Mouse (Mus musculus): ENCODE results near the gene Kif2c.

Kif2c gene

GRCm38 (mm10) chr4:117133817-117134600 is 48.4 kb downstream of the Kif2c start, which contains the start of gene Plk3:
Gene Plk3 (minus strand): TSS chr4:117133963.
- DNase-seq, result peak; percentile 99

- no peak for DNase-seq
Measured at GRCm38 (mm10) chr4:117133366-117133796, 49.1 kb downstream of the Kif2c start.

DNA sequence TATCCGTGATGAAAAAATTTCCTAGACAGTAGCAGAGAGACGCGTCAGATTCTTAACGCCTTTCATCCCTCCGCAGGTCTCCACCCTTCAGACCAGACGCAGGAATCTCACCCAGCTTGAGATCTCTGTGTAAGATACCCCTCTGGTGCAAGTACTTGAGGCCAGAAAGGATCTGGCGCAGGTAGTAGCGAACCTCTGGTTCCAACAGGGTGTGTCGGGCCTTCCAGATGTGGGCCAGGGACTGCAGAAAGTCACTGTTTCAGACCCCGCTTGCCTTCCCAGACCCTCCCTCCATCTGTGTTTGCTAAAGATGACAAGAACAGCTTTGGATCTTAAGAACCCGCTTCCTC is 49.7 kb downstream of the Kif2c start:
- no peak for DNase-seq

DNA sequence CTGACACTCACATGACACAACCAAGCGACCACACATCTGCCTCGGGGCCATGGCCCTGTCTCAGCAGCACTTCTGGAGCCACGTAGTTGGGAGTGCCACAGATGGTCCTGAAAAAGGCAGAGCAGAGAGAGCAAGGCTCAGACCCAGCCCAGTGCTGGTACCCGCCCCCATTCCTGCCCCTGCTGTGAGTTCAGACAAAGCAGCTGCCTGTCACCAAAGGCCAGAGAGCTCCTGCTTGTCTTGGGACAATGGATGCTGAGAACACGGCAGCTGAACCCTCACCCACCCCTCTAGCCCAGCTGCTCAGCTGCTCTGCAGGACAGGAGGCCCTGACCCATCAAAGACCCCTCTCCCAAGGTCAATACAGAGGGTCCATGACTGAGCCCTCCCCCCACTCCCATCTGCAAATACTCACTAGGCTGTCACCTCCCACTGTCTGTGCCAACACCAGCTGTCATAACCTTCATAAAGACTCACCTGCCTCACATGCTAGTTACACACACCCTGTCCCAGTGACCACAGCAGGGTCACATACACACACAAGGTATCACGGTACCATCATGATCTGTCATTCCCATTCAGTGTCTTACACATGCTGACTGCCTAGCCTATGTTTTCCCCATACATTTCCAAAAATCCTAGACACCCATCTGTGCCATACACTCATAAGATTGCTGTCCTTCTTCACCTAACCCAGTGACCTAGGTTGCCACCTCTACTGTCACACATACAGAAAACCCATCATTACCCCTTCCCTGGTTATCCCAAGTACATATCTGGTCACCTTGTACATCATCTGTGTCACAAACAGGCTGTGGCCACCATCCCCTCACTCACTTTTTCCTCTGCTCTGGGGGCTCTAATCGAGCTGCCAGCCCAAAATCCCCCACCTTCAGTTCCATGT is 50.3 kb downstream of the Kif2c start:
- no peak for DNase-seq

DNA sequence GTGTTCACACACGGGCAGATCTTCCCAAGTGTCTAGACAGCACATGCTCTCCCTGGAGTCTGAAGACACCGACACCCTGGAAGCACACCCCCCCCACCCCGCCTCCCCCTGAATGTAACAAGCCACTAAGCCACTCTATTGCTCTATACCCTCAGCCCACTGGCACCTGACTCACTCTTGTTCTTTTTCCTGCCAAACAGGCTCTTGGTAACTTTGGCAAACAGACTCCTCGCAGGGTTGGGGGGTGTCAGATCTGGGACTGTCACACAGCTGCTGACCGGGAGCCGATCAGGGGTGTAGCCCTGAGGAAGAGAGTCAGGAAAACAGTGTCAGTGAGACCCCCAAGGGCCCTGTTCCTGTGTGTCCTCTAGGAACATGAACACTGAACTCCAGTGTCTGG is 51.2 kb downstream of the Kif2c start:
- no peak for DNase-seq

GRCm38 (mm10) chr4:117130790-117131189 is 51.6 kb downstream of the Kif2c start:
- no peak for DNase-seq

GRCm38 (mm10) chr4:117127991-117128686 is 54.3 kb downstream of the Kif2c start:
- no peak for DNase-seq

DNA sequence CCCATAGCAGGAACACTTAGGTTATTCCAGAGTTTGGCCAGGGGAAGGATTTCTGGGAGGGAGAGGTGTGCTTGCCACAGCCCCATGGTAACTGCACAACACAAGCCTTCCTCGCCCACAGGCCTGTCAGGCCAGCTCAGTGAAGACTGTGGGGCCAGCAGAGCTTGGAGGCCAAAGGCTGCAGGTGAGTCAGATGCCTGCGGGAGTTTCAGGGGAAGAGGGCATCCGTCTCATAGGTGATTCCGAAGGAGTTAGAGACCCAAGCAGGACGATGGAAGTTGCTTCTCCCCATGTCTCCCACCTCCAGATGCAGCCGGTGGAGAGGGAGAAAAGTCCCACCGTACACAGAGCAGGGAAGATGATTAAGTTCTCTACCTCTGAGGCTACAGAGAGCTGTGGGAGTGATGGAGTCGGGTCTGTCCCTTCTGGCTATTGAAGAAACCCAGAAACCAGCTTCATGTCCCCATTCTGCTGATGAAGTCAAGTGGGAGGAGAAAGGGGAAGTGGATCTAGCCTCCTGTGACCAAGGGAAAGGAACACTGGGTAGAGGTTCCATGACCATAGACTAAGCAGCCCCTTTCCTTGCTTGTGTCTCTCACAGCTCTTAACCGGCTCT is 55.7 kb downstream of the Kif2c start, which contains the start of gene Tctex1d4:
Gene Tctex1d4, plus strand, starts transcription at position 120 of the 616 bp plus-strand sequence.
- no peak for DNase-seq

- peak; percentile 95 for DNase-seq
Measured at GRCm38 (mm10) chr4:117125910-117126674, 56.3 kb downstream of the Kif2c start.

GRCm38 (mm10) chr4:117125348-117125909 is 57.0 kb downstream of the Kif2c start, which contains the start of gene Btbd19:
Gene Btbd19 (minus strand): TSS chr4:117125725.
- DNase-seq, result peak; percentile 64

DNA sequence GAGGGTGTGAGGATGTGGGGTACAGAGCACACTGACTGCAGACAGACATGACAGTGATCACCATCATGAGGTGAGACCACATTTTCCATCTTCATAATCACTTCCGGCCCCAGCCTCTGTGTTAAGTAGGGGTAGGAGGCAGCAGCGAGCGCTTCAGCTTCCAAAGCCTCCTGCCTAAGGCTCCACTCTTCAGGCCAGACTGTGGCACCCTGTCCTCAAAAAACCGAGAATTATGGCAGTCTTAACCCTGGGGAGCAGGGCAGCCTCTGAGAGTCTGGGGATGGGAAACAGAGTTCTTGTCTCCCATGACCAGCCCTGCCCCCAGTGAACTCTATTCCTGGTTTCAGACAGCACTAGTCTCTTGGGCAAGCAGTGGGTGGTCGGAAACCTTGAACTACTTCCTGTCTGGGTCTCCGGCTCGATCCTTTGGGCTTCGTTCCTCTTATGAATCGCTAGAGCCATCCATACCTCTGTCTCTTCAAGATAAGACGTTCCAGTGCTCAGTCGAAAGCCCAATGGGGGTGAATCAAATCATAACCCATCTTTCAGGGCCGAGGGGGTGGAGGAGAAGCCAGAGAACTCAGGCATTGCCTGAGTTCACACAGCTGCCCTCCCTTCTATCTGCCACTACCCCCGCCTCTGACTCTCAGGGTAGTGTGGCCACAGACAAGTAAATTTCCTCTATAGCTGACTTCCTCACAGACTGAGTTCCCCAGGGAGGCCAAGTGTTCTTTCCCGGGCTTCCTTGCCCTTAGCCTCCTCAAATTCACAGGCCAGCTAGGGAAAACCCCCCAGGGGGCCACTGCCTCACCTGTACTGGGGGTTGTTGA is 57.7 kb downstream of the Kif2c start:
- DNase-seq, result peak; percentile 83

DNA sequence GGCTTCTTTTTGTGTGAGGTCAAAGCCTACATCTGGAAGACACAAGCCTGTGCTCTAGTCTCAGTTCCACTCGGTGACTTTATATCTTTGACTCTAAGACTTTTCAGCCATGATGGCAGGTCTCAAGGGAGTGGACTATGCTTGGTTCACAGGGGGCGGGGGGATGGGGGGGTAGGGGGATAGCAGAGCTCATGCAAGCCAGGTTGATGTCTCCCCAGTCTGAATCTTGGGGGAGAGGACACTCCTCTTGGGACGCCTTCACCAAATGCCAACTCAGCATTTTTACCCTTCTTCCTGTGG is 58.3 kb downstream of the Kif2c start:
- DNase-seq, result no peak

GRCm38 (mm10) chr4:117123546-117124217 is 58.8 kb downstream of the Kif2c start:
- DNase-seq, result no peak

DNA sequence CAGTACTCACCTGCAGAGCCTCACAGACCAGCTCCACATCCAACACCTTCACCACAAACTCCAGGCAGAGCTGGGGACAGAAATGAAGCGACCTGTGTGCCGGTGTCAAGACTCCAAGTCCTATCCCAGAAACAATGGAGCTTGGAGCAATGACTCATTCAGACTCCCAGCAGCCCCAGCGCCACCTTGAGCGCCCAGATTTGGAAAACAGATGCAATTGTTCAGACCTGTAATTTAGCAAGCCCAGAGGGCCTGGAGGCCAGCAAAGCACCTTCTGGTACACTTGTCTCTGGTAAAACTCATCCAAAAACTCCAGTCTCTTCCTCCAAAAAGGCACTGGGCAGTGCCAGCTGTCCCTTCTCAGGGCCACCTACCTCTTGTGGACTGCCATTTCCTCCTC is 60.2 kb downstream of the Kif2c start:
- DNase-seq, result no peak

- peak; percentile 99 for DNase-seq
Measured at GRCm38 (mm10) chr4:117120445-117121414, 61.7 kb downstream of the Kif2c start.

GRCm38 (mm10) chr4:117120052-117120444 is 62.4 kb downstream of the Kif2c start:
- DNase-seq, result no peak

- DNase-seq, result no peak
Measured at GRCm38 (mm10) chr4:117119636-117120035, 62.8 kb downstream of the Kif2c start.

DNA sequence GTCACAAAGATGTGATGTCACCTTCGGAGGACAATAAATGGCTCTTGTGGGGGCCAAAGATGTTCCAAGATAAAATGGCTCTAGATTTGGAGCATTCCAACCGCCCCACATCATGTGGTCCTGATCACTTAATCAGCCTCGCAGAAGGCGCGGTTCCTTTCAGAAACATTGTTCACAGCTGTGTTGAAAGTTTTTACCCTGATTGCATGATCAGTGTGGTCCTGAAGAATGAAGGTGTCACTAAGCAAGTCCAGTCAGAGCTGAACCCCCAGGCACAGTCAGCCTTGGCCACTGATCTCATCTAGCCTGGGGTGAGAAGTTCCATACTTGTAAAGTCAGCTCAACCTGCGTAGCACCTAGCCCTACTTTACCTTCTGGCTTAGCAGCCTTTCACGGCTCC is 64.5 kb downstream of the Kif2c start:
- DNase-seq, result no peak

DNA sequence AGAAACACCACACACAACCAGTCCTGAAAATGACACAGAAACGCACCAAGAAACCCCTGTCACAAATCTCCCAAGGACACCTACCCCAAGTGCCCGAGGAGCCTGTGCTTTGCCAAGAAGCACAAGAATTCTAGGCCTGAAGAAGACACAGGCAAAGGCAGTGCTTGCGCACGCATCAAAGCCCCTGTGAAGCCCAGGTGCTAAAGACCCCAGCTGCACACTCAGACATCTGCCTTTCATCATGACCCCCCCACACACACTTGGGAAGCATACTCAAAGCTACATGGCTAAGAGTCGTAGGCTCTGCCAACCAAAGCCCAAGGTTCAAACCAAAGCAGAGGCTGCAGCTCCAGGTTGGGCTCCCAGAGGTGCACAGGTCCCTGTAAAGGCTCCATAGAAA is 66.8 kb downstream of the Kif2c start:
- DNase-seq, result no peak
